Mouse (Mus musculus): ENCODE data around the gene Nacc1.

The Nacc1 gene

GRCm38 (mm10) chr8:84698288-84698687 is 10.6 kb upstream of the Nacc1 start:
- no peak for DNase-seq

- DNase-seq, result peak; percentile 32
Measured at GRCm38 (mm10) chr8:84697166-84698130, 9.8 kb upstream of the Nacc1 start.

- DNase-seq, result no peak
Measured at GRCm38 (mm10) chr8:84695140-84695539, 7.5 kb upstream of the Nacc1 start.

GRCm38 (mm10) chr8:84693332-84693731 is 5.7 kb upstream of the Nacc1 start:
- DNase-seq, result no peak

- DNase-seq, result peak; percentile 89
Measured at GRCm38 (mm10) chr8:84689091-84689915, 1.6 kb upstream of the Nacc1 start.

GRCm38 (mm10) chr8:84687003-84687704 is 508 bp downstream of the Nacc1 start:
- no peak for DNase-seq

GRCm38 (mm10) chr8:84686191-84687002 is 1.3 kb downstream of the Nacc1 start, which contains the start of gene Trmt1:
Trmt1 (plus strand) TSS chr8:84686307.
- DNase-seq, result peak; percentile 52

- no peak for DNase-seq
Measured at GRCm38 (mm10) chr8:84684537-84684936, 3.1 kb downstream of the Nacc1 start.

GRCm38 (mm10) chr8:84682257-84682656 is 5.4 kb downstream of the Nacc1 start:
- no peak for DNase-seq

GRCm38 (mm10) chr8:84681476-84681875 is 6.2 kb downstream of the Nacc1 start:
- no peak for DNase-seq

- DNase-seq, result no peak
Measured at GRCm38 (mm10) chr8:84677305-84677704, 10.4 kb downstream of the Nacc1 start.

GRCm38 (mm10) chr8:84670295-84671006 is 17.2 kb downstream of the Nacc1 start:
- DNase-seq, result peak; percentile 56

- DNase-seq, result peak; percentile 58
Measured at GRCm38 (mm10) chr8:84668731-84669485, 18.8 kb downstream of the Nacc1 start.

- DNase-seq, result no peak
Measured at GRCm38 (mm10) chr8:84668081-84668480, 19.6 kb downstream of the Nacc1 start.

- no peak for DNase-seq
Measured at GRCm38 (mm10) chr8:84665385-84665893, 22.2 kb downstream of the Nacc1 start.

- DNase-seq, result peak; percentile 79
Measured at GRCm38 (mm10) chr8:84664566-84665384, 22.9 kb downstream of the Nacc1 start.

GRCm38 (mm10) chr8:84663483-84664327 is 24.0 kb downstream of the Nacc1 start:
- peak; percentile 98 for DNase-seq

- DNase-seq, result peak; percentile 97
Measured at GRCm38 (mm10) chr8:84662581-84663065, 25.0 kb downstream of the Nacc1 start, which contains the start of gene Ier2. Ier2 (minus strand) TSS chr8:84662852.
